Mouse (Mus musculus) olfactory bulb, adult 2 months (tissue): Measurements from ENCODE around the gene Tcf3. TPM values are rescaled to one million over a fixed set of nuclear protein-coding genes. Genes with fewer than 3 reads are reported as not detected.

ENCODE experiments used
- H3K27ac ChIP-seq: fragments of 200-500 bp; 2 replicates; pipeline ENCODE4 v1.5.1; 2012; ENCODE audit warnings: low read depth, low read length; ENCODE audit not compliant: insufficient read depth
- H3K4me1 ChIP-seq: fragments of 200-500 bp; 2 replicates; pipeline ENCODE4 v1.6.1; 2012; ENCODE audit warnings: low read length; ENCODE audit not compliant: control insufficient read depth, insufficient read depth
- H3K4me3 ChIP-seq: fragments of 200-500 bp; 2 replicates; pipeline ENCODE4 v1.5.1; 2012; ENCODE audit warnings: mild to moderate bottlenecking, low read depth, low read length, moderate library complexity; ENCODE audit not compliant: insufficient read depth
- CTCF ChIP-seq: fragments of 200-500 bp; IDR thresholded peaks from 2 replicates; pipeline ENCODE4 v1.5.1; 2012; ENCODE audit warnings: low read depth, mild to moderate bottlenecking, low read length, moderate library complexity; ENCODE audit not compliant: insufficient read depth
- POLR2A ChIP-seq: fragments of 200-500 bp; IDR thresholded peaks from 2 replicates; pipeline ENCODE4 v1.6.1; 2012; ENCODE audit warnings: mild to moderate bottlenecking, low read depth, low read length, moderate library complexity; ENCODE audit not compliant: insufficient read depth
- WGBS: fragments of 180-500 bp; shearing (Covaris S2); methylation state at CpG from one replicate; pipeline ENCODE4 v1.1.7; 2018; 5-methylcytosine and 5-hydroxymethylcytosine counted together
- polyA plus RNA-seq: library from polyadenylated mRNA; stranded (reverse); fragments of >200 nt; gene quantifications from 2 replicates; pipeline ENCODE4 v1.2.4, GENCODE M21; 2012; ENCODE audit warnings: low replicate concordance; ENCODE audit not compliant: missing spikeins, insufficient read depth, insufficient read length

The Tcf3 gene
- polyA plus RNA-seq, 1 experiment, result not detected

- WGBS, result 77% methylated on average over 4 of the region's 4 CpGs
- TF ChIP-seq CTCF (no peak), POLR2A (no peak)
- Histone ChIP-seq H3K4me1 (peaks cover 39% of the 10 kb centered on the region), H3K4me3 (no peak overlapping the region), H3K27ac (peak overlapping the region; percentile 34; the same call in 1 of the 2 replicates)
These were observed 32.7 kb downstream of the Tcf3 start for GRCm38 (mm10) chr10:80400704-80401161.

- Histone ChIP-seq H3K4me3 (peak overlapping the region; percentile 50), H3K27ac (peak overlapping the region; percentile 34), H3K4me1 (peaks cover 33% of the 10 kb centered on the region)
- 11% methylated on average over 17 of the region's 17 CpGs for WGBS
- TF ChIP-seq POLR2A (no peak; the same call in 1 of the 2 replicates), CTCF (no peak)
These were observed 33.3 kb downstream of the Tcf3 start for GRCm38 (mm10) chr10:80399973-80400703.

DNA sequence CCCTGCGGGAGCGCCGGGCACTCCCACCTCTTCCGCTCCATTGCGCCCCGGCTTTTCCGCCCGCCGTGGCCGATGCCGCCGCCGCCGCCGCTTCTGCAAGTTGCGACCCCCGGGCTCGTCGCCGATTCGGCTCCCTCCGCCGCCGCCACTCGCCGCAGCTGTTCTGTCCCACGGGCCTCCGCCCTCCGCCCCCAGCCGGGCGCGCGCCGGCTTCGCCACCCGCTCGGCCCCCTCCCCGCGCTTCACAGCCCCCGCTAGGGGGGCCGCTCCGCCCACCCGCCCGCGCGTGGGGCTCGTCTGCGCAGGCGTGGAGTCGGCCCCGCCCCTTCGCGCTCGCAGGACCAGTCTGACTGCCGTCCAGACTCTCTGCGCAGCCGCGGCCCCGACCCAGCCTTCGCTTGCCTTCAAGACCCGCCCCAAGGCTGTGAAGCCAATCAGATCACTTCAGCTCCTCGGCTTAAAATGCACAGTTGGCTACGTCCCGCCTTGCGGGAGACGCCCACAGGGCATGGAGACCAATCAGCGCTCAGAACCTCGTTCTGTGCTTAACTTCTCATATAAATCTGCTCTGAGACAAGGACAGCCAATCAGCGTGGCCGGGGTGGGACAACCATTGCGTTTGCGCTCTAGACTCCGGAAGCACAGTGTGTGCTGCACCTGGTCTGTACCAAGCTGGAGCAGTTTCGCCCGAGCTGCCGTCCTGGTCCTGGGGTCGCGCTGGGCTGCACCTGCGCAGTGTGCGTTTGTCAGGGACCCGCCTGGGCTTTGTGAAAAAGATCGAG is 34.1 kb downstream of the Tcf3 start, which contains the start of gene Mbd3:
Gene Mbd3, minus strand, starts transcription at position 360 of the 782 bp plus-strand sequence.
- peak; percentile 91 for TF ChIP-seq POLR2A
- TF ChIP-seq CTCF, result no peak
- 1% methylated on average over 79 of the region's 82 CpGs for WGBS
- Histone ChIP-seq H3K4me1 (peaks cover 26% of the 10 kb centered on the region), H3K4me3 (peak within 1 kb of the TSS; percentile 83), H3K27ac (peak within 1 kb of the TSS; percentile 98)

DNA sequence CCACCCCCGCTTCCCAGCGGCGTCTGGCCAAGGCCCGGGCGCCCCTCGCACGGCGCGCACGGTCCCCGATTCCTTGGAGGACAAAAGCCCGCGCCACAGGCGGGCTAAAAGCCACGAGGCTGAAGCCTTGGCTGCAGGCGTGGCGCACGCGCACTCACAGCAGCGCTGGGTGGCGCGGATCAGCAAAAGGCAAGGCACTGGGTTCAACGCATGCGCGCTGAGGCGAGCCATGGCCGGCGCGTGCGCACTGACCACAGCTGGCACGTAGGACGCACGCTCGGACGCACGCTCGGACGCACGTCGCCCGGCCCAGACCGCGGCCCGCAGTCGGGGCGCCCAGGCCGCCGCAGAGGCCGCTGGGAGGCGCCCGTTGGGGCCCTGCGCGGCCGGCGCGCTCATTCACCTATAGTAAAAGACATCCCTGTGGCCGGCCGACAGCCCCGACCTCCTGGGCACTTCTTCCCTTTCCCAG is 34.7 kb downstream of the Tcf3 start:
- peak overlapping the region; percentile 98 for H3K27ac ChIP-seq
- WGBS, result under 1% methylated on average over 59 of the region's 59 CpGs
- TF ChIP-seq POLR2A (peak; percentile 85), CTCF (no peak)
- peak overlapping the region; percentile 83 for H3K4me3 ChIP-seq
- H3K4me1 ChIP-seq, result peaks cover 21% of the 10 kb centered on the region

GRCm38 (mm10) chr10:80398174-80398535 is 35.3 kb downstream of the Tcf3 start:
- no peak for TF ChIP-seq CTCF
- no peak for TF ChIP-seq POLR2A
- Histone ChIP-seq H3K4me1 (peaks cover 21% of the 10 kb centered on the region), H3K4me3 (peak overlapping the region; percentile 83), H3K27ac (peak overlapping the region; percentile 48; the same call in 1 of the 2 replicates)
- WGBS, result 0% methylated on average over 1 of the region's 1 CpGs

DNA sequence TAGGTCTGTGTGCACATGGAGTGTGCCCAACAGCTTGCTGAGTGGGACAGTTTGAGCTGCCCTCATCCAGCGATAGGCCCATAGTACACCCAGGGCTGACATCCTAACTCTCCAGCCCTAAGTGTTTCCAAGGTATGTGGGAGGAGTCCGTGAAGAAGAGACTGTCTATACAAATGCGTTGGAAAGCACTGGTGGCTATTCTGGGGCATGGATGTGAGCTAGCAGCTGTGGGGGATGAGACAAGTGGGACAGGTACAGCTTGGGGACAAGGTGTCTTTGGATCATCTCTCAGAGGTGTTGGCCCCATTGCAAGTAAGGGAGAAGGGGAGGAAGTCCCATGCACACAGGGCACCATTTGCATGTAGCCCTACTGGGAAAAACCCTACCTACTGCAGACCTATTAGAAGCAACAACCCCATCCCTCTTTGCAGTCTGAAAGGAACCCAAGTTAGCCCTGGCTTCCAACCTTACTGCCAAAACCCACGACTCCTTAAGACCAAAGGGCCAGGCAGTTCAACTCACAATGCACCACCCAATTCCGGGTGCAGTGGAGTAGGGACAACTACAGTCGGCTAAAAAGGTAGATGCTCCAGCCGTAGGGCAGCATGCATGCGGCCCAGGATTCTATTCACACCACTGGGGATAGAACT is 35.8 kb downstream of the Tcf3 start:
- TF ChIP-seq POLR2A (no peak), CTCF (no peak)
- WGBS, result 25% methylated on average over 8 of the region's 8 CpGs
- H3K27ac ChIP-seq, result no peak overlapping the region
- H3K4me3 ChIP-seq, result peak overlapping the region; percentile 26; the same call in 1 of the 2 replicates
- H3K4me1 ChIP-seq, result peaks cover 21% of the 10 kb centered on the region

- 82% methylated on average over 11 of the region's 11 CpGs for WGBS
- Histone ChIP-seq H3K4me3 (no peak overlapping the region), H3K4me1 (peaks cover 21% of the 10 kb centered on the region), H3K27ac (no peak overlapping the region)
- no peak for TF ChIP-seq CTCF
- TF ChIP-seq POLR2A, result no peak
These were observed 36.5 kb downstream of the Tcf3 start for GRCm38 (mm10) chr10:80396822-80397523.

DNA sequence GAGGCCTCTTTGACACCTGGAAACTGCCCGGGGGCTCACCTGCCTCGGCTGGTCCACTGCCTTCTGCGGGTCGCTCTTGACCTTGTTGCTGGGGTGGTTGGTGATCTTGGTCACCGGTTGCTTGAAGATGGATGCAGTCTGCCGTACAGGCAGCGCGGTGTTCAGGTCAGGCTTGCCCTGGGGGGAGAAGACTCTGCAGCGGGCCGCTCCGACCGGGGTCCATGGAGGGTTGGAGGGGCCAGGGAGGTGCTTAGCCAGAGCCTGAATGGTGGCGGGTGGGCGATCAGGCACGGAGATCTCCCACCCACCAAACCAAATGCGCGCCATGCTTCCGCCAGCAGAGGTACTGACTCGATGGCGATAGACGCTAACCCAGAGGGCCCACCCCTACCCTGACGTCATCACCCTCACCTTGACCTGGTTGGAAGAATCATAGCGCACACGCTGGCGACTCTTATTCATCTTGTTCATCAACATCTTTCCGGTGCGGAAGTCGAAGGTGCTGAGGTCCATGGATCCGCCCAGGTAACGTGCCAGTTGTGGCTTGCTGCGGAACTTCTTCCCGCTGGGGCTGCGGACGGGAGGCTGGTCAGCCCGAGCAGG is 38.3 kb downstream of the Tcf3 start:
- Histone ChIP-seq H3K27ac (no peak overlapping the region), H3K4me3 (no peak overlapping the region), H3K4me1 (peaks cover 17% of the 10 kb centered on the region)
- TF ChIP-seq POLR2A (no peak), CTCF (no peak)
- WGBS, result 95% methylated on average over 35 of the region's 35 CpGs
